Mouse (Mus musculus) hematopoietic multipotent progenitor cell, adult 10-12 weeks (in vitro differentiated cells): ENCODE measurements around the gene Adcy9. TPM values are rescaled to one million over a fixed set of nuclear protein-coding genes. Genes with fewer than 3 reads are reported as not detected.

Source experiments
- polyA plus RNA-seq: library from polyadenylated mRNA; stranded (reverse); fragments of >175 nt; gene quantifications from 2 replicates; pipeline ENCODE4 v1.2.3, GENCODE M21; 2012; ENCODE audit warnings: low replicate concordance

Gene Adcy9
- 1.0 and 1.1 TPM in 2 replicates for polyA plus RNA-seq

GRCm38 (mm10) chr16:4420298-4421054 is at the start of gene Adcy9:
Gene Adcy9, minus strand, starts transcription at chr16:4420498.

Other genes with a start within 250 kb of the Adcy9 start
- gene Crebbp, start 206.5 kb downstream of the Adcy9 start, polyA plus RNA-seq = 28.8 and 51.1 TPM in 2 replicates
- 0.51 and 0.75 TPM in 2 replicates for gene Srl, start 121.3 kb upstream of the Adcy9 start, polyA plus RNA-seq
- 26.1 and 36.2 TPM in 2 replicates for gene Tfap4, start 139.4 kb upstream of the Adcy9 start, polyA plus RNA-seq
- gene Glis2, start 174.2 kb upstream of the Adcy9 start, polyA plus RNA-seq = 1.6 and 2.8 TPM in 2 replicates
- gene Pam16, start 204.5 kb upstream of the Adcy9 start, polyA plus RNA-seq = 32.2 and 86.3 TPM in 2 replicates
- 0.19 TPM in 1 of 2 replicates, not detected in the other for gene Vasn, start 219.4 kb upstream of the Adcy9 start, polyA plus RNA-seq
- gene Dnaja3, start 219.5 kb upstream of the Adcy9 start, polyA plus RNA-seq = 18.0 and 18.7 TPM in 2 replicates